Mouse (Mus musculus) limb, embryonic 15.5 days (tissue): ENCODE results near the gene Fyttd1. TPM values are rescaled to one million over a fixed set of nuclear protein-coding genes. Genes with fewer than 3 reads are reported as not detected.

Experiments
- ATAC-seq: fragments of 200-750 bp; cut with Nextera tagmentation; 2 replicates; pipeline ENCODE4 v1.8.0; 2017; ENCODE audit warnings: low read depth, moderate TSS enrichment; ENCODE audit not compliant: insufficient number of reproducible peaks, low FRiP score, low TSS enrichment
- H3K27ac ChIP-seq: fragments of 300-500 bp; sonication (generic); 2 replicates; pipeline ENCODE4 v1.5.1; 2015; ENCODE audit warnings: moderate library complexity, mild to moderate bottlenecking, inconsistent platforms
- H3K27me3 ChIP-seq: fragments of 300-500 bp; sonication (generic); 2 replicates; pipeline ENCODE4 v1.6.1; 2015; ENCODE audit warnings: inconsistent platforms
- H3K36me3 ChIP-seq: fragments of 300-500 bp; sonication (generic); 2 replicates; pipeline ENCODE4 v1.6.1; 2015; ENCODE audit warnings: inconsistent platforms
- H3K4me1 ChIP-seq: fragments of 300-500 bp; sonication (generic); 2 replicates; pipeline ENCODE4 v1.6.1; 2015; ENCODE audit warnings: inconsistent platforms
- H3K4me2 ChIP-seq: fragments of 300-500 bp; sonication (generic); 2 replicates; pipeline ENCODE4 v1.6.1; 2015; ENCODE audit warnings: mild to moderate bottlenecking, inconsistent platforms
- H3K4me3 ChIP-seq: fragments of 300-500 bp; sonication (generic); 2 replicates; pipeline ENCODE4 v1.5.1; 2015; ENCODE audit warnings: mild to moderate bottlenecking, inconsistent platforms
- H3K9ac ChIP-seq: fragments of 300-500 bp; sonication (generic); 2 replicates; pipeline ENCODE4 v1.6.1; 2015; ENCODE audit warnings: inconsistent platforms
- H3K9me3 ChIP-seq: fragments of 300-500 bp; sonication (generic); 2 replicates; pipeline ENCODE4 v1.6.1; 2016; ENCODE audit warnings: inconsistent platforms
- WGBS: fragments of 180-500 bp; shearing (Covaris S2); methylation state at CpG from one replicate; pipeline ENCODE4 v1.1.7; 2015; 5-methylcytosine and 5-hydroxymethylcytosine counted together
- polyA plus RNA-seq: library from polyadenylated mRNA; unstranded; fragments of >200 nt; fragmentation: Nextera tagmentation; extraction: Ambion mirVana; gene quantifications from 2 replicates; pipeline ENCODE4 v1.2.1, GENCODE M21; 2015

Fyttd1 gene
- polyA plus RNA-seq, 1 experiment from 2014 or later = 102 TPM

DNA sequence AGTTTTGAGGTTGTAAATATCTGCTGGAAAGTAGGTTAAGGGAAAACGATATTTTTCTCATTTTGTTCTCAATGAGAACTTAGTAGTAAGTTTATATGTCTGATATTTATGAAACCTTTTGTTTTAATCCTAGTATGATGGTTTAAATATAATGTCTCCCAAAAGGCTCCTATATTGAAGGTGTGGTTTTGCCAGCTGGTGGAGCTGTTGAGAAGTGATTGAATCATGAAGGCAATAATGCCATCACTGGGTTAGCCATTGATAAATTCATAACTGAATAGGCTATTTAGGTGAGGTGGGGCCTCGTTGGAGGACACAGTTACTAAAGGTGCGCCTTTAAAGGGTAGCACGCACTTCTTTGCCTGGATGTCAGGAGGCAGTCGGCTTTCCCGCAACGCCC, 4.2 kb downstream of the Fyttd1 start:
- WGBS = 75% methylated on average over 7 of the region's 7 CpGs
- H3K4me2 ChIP-seq = no peak overlapping the region
- no peaks in the 10 kb centered on the region for H3K9me3 ChIP-seq
- no peaks in the 10 kb centered on the region for H3K27me3 ChIP-seq
- no peak for ATAC-seq
- H3K4me1 ChIP-seq = peaks cover 20% of the 10 kb centered on the region
- no peak overlapping the region for H3K4me3 ChIP-seq
- 0 out of 2 replicates have a peak, but pooled peaks cover 7% of the 10 kb centered on the region for H3K36me3 ChIP-seq
- H3K27ac ChIP-seq = no peak overlapping the region
- no peak overlapping the region for H3K9ac ChIP-seq

DNA sequence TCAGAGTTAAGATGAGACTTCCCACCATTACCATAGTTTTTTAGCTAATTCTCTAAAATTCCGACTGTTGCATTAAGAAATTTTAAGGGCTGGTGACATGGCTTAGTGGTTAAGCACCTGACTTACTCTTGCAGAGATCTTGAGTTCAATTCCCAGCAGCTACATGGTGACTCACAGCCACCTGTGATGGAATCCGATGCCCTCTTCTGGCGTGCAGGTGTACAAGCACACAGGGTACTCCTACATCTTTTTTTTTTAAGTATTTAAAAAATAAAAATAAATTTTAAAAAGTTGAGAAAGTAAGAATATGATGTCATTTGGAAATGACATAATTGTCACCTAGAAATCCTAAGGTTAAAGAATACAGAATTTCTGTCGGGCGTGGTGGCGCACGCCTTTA, 10.7 kb downstream of the Fyttd1 start:
- 87% methylated on average over 7 of the region's 7 CpGs for WGBS
- no peak overlapping the region for H3K4me2 ChIP-seq
- H3K4me1 ChIP-seq = no peaks in the 10 kb centered on the region
- H3K4me3 ChIP-seq = no peak overlapping the region
- H3K9ac ChIP-seq = no peak overlapping the region
- H3K27ac ChIP-seq = no peak overlapping the region
- H3K27me3 ChIP-seq = no peaks in the 10 kb centered on the region
- H3K9me3 ChIP-seq = no peaks in the 10 kb centered on the region
- no peak for ATAC-seq
- peaks cover 39% of the 10 kb centered on the region for H3K36me3 ChIP-seq

GRCm38 (mm10) chr16:32889881-32890280, 12.6 kb downstream of the Fyttd1 start:
- Histone ChIP-seq H3K9me3 (no peaks in the 10 kb centered on the region), H3K4me1 (no peaks in the 10 kb centered on the region), H3K4me3 (no peak overlapping the region), H3K27ac (no peak overlapping the region), H3K9ac (no peak overlapping the region), H3K36me3 (peaks cover 50% of the 10 kb centered on the region), H3K27me3 (no peaks in the 10 kb centered on the region), H3K4me2 (no peak overlapping the region)
- 57% methylated on average over 2 of the region's 2 CpGs for WGBS
- no peak for ATAC-seq

- no peaks in the 10 kb centered on the region for H3K4me1 ChIP-seq
- ATAC-seq = no peak
- H3K36me3 ChIP-seq = peaks cover 57% of the 10 kb centered on the region
- H3K4me2 ChIP-seq = no peak overlapping the region
- H3K9me3 ChIP-seq = no peaks in the 10 kb centered on the region
- no peak overlapping the region for H3K9ac ChIP-seq
- no peak overlapping the region for H3K27ac ChIP-seq
- H3K27me3 ChIP-seq = no peaks in the 10 kb centered on the region
- no peak overlapping the region for H3K4me3 ChIP-seq
Measured at GRCm38 (mm10) chr16:32896126-32896525, 18.8 kb downstream of the Fyttd1 start.

DNA sequence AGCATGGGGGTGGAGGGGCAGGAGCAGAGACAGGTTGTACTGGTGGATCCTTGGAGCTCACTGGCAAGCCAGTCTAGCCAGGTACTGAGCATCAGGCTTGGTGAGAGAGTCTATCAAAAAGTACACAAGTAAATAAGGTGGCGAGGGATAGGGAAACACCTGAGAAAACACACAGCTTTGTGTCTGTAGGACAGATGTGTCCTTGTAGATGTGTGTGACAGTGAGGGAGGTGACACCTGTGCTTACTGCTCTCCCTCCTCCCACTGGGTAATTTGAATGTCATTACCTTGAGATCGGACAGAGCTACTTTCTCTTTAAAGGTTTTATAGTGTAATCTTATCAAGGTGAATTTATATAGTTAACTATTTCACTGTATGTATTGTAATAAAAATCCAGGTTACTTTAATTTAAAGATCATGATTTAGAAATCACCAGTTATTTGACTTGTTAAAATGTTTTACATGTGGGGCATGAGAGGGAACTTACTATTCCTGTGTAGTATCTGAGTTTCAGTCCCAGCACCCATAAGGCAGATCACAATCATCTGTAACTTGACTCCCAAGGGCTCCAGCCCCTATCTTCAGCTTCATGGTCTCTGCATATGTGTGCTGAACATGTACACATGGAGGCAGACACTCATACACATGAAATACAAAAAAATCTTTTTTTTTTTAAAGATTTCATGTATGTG, 24.2 kb downstream of the Fyttd1 start:
- Histone ChIP-seq H3K27ac (no peak overlapping the region), H3K4me3 (no peak overlapping the region), H3K4me2 (no peak overlapping the region), H3K4me1 (no peaks in the 10 kb centered on the region), H3K36me3 (peaks cover 44% of the 10 kb centered on the region), H3K9ac (no peak overlapping the region), H3K9me3 (no peaks in the 10 kb centered on the region), H3K27me3 (no peaks in the 10 kb centered on the region)
- WGBS = 74% methylated on average over 2 of the region's 2 CpGs
- no peak for ATAC-seq

GRCm38 (mm10) chr16:32902051-32902428, 24.7 kb downstream of the Fyttd1 start:
- Histone ChIP-seq H3K4me1 (no peaks in the 10 kb centered on the region), H3K27ac (no peak overlapping the region), H3K4me2 (no peak overlapping the region), H3K9me3 (no peaks in the 10 kb centered on the region), H3K27me3 (no peaks in the 10 kb centered on the region), H3K4me3 (no peak overlapping the region), H3K9ac (no peak overlapping the region), H3K36me3 (peaks cover 48% of the 10 kb centered on the region)
- 67% methylated on average over 3 of the region's 3 CpGs for WGBS
- ATAC-seq = no peak

- Histone ChIP-seq H3K9ac (no peak overlapping the region), H3K4me3 (no peak overlapping the region), H3K36me3 (peaks cover 25% of the 10 kb centered on the region), H3K9me3 (no peaks in the 10 kb centered on the region), H3K27me3 (no peaks in the 10 kb centered on the region), H3K27ac (no peak overlapping the region), H3K4me2 (no peak overlapping the region), H3K4me1 (no peaks in the 10 kb centered on the region)
- ATAC-seq = no peak
- WGBS = 75% methylated on average over 2 of the region's 2 CpGs
Measured at GRCm38 (mm10) chr16:32906186-32906585, 28.9 kb downstream of the Fyttd1 start.

DNA sequence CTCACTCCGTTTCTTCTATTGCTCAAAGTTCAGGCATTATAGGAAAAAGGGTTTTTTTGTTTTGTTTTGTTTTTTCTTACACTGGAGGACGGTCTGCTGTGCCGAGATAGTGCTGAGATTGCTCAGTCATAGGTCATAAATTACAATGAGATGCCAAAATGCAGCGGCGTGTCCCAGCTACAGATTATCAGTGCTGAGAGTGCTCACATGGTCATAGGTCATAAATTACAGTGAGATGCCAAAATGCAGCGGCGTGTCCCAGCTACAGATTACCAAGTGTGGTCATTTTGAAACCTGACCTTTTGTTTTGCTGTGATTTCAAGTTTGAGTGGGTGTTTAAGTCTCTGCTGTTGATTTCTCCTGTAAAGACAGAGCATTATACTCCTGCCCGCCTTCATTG, 29.4 kb downstream of the Fyttd1 start:
- Histone ChIP-seq H3K4me1 (no peaks in the 10 kb centered on the region), H3K36me3 (peaks cover 24% of the 10 kb centered on the region), H3K27ac (no peak overlapping the region), H3K9ac (no peak overlapping the region), H3K4me3 (no peak overlapping the region), H3K27me3 (no peaks in the 10 kb centered on the region), H3K9me3 (no peaks in the 10 kb centered on the region), H3K4me2 (no peak overlapping the region)
- 74% methylated on average over 8 of the region's 8 CpGs for WGBS
- no peak for ATAC-seq

- 53% methylated on average over 7 of the region's 7 CpGs for WGBS
- peak overlapping the region; percentile 76 for H3K4me2 ChIP-seq
- H3K4me3 ChIP-seq = 0 out of 2 replicates have a peak overlapping the region, but pooled peaks have one; percentile 85
Measured at GRCm38 (mm10) chr16:32913212-32913611, 35.9 kb downstream of the Fyttd1 start.

DNA sequence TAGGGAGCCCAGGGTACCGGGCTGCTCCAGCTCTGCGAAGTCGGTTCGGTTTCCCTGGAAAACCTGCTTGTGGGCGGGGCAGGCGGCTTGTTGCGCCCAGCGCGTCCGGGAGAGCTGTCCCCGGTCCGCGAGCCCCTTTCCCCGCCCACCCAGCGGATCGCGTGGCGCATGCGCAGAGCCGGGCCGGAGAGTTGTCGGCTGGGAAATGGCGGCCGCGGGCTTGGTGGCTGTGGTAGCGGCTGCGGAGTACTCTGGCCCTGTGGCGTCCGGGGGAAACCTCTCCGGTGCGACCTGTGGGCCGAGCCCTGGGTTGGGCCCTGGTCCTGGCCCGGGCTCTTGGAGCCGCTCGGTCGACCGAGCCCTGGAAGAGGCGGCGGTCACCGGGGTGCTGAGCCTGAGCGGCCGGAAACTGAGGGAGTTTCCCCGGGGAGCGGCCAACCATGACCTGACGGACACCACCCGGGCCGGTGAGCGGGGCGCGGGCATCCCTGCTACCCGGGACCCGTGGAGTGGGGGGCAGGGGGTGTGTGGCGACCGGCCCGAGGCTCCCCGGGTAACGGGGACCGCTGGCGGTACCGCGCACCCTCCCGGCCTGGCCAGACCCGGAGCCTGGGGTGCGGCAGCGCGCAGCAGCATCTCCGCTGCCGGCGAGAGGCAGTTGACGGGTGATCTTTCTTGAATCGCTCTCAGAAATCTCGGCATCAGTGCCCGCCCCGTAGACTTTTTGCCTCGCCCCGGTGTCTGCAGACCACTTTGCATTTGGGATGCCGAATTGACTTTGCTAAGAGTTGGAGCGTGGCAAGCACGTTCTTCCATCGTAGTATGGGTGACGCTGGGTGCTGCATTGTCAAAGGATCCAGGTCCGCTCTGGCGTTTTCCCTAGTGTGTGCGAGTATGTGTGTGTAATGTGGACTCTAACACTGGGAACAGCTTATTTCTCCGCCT, 36.9 kb downstream of the Fyttd1 start, which contains the start of gene Lrch3:
Gene Lrch3, plus strand, starts transcription at position 164 of the 945 bp plus-strand sequence.
- H3K27ac ChIP-seq = peak within 1 kb of the TSS; percentile 91
- H3K9me3 ChIP-seq = no peaks in the 10 kb centered on the region
- under 1% methylated on average over 85 of the region's 85 CpGs for WGBS
- peak within 1 kb of the TSS; percentile 93 for H3K9ac ChIP-seq
- no peaks in the 10 kb centered on the region for H3K27me3 ChIP-seq
- H3K4me3 ChIP-seq = peak within 1 kb of the TSS; percentile 85
- H3K4me1 ChIP-seq = peaks cover 5% of the 10 kb centered on the region; the same call in 1 of the 2 replicates
- peak; percentile 89 for ATAC-seq
- peak within 1 kb of the TSS; percentile 76 for H3K4me2 ChIP-seq
- H3K36me3 ChIP-seq = no peaks in the 10 kb centered on the region

More at GRCm38 (mm10) chr16:32913212-32913611, 35.9 kb downstream of the Fyttd1 start:
- H3K36me3 ChIP-seq = 0 out of 2 replicates have a peak, but pooled peaks cover under 1% of the 10 kb centered on the region
- no peak overlapping the region for H3K27ac ChIP-seq
- no peak for ATAC-seq
- H3K9ac ChIP-seq = no peak overlapping the region
- H3K4me1 ChIP-seq = peaks cover 5% of the 10 kb centered on the region; the same call in 1 of the 2 replicates
- no peaks in the 10 kb centered on the region for H3K27me3 ChIP-seq
- no peaks in the 10 kb centered on the region for H3K9me3 ChIP-seq

DNA sequence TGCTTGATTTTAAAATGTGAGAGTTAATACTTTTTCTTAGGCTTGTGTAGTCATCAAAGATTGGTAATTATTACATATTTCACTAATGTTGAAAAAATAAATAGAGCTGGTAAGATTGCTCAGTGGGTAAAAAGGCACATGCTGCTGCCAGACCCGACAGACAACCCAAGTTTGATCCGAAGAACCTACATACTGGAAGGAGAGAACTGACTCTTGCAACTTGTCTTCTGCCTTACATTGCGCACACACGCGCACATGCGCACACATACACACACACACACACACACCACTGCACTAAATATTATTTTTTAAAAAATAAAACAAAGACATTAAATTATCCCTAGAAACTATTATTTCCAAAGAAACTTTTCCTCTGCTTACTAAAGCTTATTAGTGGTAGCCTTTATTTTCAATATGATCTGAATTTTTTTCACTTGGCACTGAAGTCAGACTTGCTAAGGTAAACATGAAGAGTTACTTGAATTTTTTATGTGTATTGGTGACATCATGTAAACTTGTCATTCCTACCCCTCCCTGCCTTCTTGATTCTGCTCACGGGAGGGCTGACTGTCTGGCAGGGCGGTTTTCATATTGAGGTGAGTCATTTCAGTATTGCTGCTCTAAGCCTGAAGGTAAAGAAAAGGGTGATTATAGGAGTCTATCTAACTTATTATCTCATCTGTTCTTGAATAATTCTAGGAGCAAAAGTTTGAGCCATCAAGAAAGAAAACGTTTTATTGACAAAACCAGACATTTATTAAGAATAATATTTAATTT, 38.2 kb downstream of the Fyttd1 start:
- H3K9ac ChIP-seq = no peak overlapping the region

More for the DNA sequence above, 38.2 kb downstream of the Fyttd1 start:
- no peak for ATAC-seq
- no peaks in the 10 kb centered on the region for H3K36me3 ChIP-seq
- H3K4me1 ChIP-seq = peaks cover 5% of the 10 kb centered on the region; the same call in 1 of the 2 replicates
- no peaks in the 10 kb centered on the region for H3K9me3 ChIP-seq
- H3K4me2 ChIP-seq = peak overlapping the region; percentile 76
- H3K4me3 ChIP-seq = peak overlapping the region; percentile 85; the same call in 1 of the 2 replicates
- no peaks in the 10 kb centered on the region for H3K27me3 ChIP-seq
- WGBS = 67% methylated on average over 9 of the region's 9 CpGs
- no peak overlapping the region for H3K27ac ChIP-seq
